Mouse (Mus musculus) thymus, postnatal 0 days (tissue): ENCODE results near the gene Pidd1. TPM values are rescaled to one million over a fixed set of nuclear protein-coding genes. Genes with fewer than 3 reads are reported as not detected.
"Not testable (repeated sequence)": the region's sequence is repeated elsewhere in the genome, so short reads cannot be mapped to it uniquely, and the experiment has no call there.

Experiments used
- DNase-seq: peaks from one replicate; pipeline ENCODE4 v3.0.0-alpha.2; 2015; ENCODE audit warnings: low spot score
- polyA plus RNA-seq: library from polyadenylated mRNA; unstranded; fragments of >200 nt; fragmentation: Nextera tagmentation; extraction: Ambion mirVana; gene quantifications from 2 replicates; pipeline ENCODE4 v1.2.1, GENCODE M21; 2015

Gene Pidd1
- polyA plus RNA-seq, 1 experiment from 2014 or later: 13.2 TPM

DNA sequence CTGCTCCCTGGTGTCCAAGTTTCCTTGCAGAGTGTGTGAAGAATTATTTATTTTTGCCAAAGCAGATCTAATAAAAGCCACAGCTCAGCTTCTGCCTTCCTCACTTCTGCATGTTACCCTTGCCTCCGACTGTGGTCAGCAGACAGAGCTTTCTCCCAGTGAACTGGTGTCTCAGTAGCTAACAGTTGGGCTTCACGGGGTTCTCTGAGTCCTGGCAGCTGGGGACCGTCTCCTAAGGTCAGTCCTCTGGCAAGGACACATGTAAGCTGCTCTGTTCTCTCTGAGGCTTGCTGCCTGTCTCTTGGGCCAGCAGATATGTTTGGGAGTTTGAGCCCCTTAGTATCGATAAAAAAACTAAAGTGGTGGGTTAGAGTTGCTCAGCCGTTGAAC lies 16.2 kb upstream of the Pidd1 start:
- no peak for DNase-seq

DNA sequence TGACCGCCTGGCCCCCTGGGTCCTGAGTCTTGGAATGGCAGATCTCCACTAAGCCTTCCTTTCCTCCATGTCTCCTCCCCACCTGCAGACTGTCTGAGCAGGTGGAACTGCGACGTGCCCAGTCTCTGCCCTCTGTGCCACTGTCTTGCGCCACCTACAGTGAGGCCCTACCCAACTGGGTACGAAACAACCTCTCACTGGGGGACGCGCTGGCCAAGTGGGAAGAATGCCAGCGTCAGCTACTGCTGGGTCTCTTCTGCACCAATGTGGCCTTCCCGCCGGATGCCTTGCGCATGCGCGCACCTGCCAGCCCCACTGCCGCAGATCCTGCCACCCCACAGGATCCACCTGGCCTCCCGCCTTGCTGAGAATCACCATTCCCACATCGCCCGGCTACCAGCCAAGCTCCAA lies 15.5 kb upstream of the Pidd1 start:
- no peak for DNase-seq

DNA sequence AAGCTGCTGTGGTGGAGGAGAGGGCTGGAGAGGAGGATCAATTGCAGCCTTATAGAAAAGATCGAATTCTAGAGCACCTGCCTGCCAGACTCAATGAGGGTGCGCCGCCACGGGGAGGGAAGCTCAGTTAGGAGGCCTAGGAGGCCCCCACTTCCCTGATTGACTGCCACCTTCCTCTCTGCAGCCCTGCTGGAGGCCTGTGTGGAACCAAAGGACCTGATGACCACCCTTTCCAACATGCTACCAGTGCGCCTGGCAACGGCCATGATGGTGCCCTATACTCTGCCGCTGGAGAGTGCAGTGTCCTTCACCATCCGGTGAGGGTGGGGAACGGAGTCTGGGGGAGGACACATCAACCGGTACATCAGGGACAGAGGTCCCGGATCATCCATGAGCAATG lies 14.8 kb upstream of the Pidd1 start:
- DNase-seq: no peak

GRCm38 (mm10) chr7:141457986-141458660 lies 14.3 kb upstream of the Pidd1 start:
- DNase-seq: peak; percentile 40

- no peak for DNase-seq
Measured at GRCm38 (mm10) chr7:141457236-141457635, 13.4 kb upstream of the Pidd1 start.

- no peak for DNase-seq
Measured at GRCm38 (mm10) chr7:141456739-141457138, 12.9 kb upstream of the Pidd1 start.

DNA sequence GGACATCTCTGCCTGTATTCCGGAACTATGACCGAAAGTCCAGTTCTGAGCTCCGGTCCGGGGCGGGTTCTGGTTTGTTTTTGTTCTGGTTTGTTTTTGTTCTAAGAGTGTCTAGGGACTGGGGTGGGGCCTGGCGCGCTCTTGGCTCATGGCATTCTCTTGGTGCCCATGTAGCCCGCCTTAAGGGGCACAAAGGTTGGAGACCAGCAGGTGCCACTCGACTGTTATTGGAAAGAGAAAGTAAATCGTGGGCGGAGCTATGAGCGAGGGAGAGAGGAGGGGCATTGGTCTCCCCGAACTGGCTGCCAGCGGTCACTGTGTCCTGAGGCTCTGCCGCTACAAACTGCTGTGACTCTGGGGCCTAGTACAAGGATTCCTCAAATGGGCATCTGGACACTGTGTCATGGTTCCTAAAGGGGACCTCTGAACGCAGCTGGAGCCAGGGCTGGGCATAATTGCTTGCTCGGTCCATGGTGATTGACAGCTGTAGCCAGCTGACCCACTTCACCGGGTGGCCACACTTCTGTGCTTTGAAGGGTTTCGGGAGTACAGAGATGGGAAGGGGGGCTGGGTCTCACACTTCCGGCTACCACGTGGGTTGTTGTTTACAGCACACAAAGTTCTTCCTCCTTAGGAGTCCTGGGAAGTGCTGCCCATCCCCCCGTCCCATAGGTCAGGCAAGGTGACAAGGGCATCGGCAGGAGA lies 11.9 kb upstream of the Pidd1 start:
- peak; percentile 43 for DNase-seq

GRCm38 (mm10) chr7:141454967-141455551 lies 11.2 kb upstream of the Pidd1 start, which contains the start of gene Pnpla2:
TSS of gene Pnpla2 (plus strand) at chr7:141455198.
- DNase-seq: peak; percentile 93

DNA sequence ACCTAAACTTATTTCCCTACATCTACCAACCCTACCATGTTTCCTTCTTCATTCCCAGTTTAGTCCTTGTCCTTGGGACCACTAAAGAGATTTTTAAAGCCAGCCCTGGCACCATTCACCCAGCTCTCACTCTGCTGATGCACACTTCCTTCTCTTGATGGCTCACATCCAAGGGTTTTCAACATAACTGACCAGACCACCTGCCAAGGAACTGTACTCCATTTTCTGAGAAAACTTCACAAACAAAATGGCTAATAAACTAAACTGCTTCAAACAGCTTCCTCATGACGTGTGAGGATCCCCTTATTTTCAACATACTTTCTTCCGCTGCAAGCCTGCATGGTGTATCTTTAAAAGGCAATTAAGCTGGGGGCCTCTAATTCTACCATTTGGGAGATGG lies 9.8 kb upstream of the Pidd1 start:
- no peak for DNase-seq

- DNase-seq: no peak
Measured at GRCm38 (mm10) chr7:141451928-141452327, 8.1 kb upstream of the Pidd1 start.

- DNase-seq: peak; percentile 94
Measured at GRCm38 (mm10) chr7:141447110-141447991, 3.5 kb upstream of the Pidd1 start, which contains the start of gene Rplp2. TSS of gene Rplp2 (plus strand) at chr7:141447370.

GRCm38 (mm10) chr7:141446374-141446773 lies 2.5 kb upstream of the Pidd1 start:
- DNase-seq: not testable (repeated sequence)

GRCm38 (mm10) chr7:141443081-141443821 lies 574 bp downstream of the Pidd1 start:
- peak; percentile 54 for DNase-seq

DNA sequence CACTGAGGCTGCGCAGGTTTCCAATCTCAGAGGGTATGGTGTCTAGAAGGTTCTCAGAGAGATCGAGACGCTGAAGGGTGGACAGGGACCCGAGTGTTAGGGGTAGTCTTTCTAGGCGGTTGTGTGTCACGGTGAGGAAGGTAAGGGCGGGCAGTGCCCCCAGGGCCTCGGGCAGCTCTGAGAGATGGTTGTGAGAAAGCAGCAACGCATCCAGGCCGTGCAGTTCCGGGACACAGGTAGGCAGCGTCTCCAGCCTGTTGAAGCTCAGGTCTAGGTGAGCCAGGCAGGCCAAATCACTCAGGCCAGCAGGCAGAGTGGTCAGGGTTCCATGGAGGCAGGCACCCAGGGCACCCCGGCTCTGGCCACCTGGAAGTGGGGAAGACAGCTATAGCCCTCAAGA lies 1.6 kb downstream of the Pidd1 start:
- DNase-seq: no peak

DNA sequence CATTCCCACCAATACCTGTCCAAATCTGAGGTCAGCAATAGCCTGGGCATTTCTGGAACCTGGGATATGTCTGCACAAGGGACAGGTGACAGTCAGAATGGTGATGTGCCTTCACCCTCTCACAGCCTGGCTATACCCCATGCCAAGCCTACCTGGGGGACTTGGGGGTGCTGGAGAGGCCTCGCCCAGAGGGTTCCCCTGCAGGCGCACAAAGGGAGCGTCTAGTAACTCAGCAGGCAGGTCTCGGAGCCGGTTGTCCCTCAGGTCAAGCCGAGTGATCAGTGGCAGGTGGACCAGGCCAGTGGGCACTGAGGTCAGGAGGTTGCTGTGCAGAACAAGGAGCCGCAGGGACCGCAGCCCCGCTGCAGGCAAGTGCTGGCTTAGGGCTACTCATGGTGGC lies 2.4 kb downstream of the Pidd1 start:
- no peak for DNase-seq

DNA sequence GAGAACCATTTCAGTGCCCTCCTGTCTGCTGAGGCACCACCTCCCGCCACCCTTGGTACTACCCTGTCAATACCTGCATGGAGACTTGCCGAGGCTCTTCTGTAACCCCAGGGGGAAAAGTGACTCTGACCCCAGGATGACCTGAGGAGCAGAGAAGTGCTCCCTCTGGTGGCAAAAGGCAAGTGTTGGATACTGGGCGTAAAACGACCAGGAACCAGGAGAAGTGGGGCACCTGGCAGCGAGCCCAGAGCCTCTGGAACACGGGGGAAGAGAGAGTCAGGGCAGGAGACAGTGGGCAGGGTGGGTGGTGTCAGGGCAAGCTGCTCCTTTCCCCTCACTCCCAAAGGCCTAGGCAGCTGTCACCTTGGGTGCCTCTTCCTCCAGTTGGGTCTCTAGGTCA lies 3.2 kb downstream of the Pidd1 start:
- peak; percentile 57 for DNase-seq

GRCm38 (mm10) chr7:141439811-141440210 lies 4.0 kb downstream of the Pidd1 start:
- DNase-seq: no peak

DNA sequence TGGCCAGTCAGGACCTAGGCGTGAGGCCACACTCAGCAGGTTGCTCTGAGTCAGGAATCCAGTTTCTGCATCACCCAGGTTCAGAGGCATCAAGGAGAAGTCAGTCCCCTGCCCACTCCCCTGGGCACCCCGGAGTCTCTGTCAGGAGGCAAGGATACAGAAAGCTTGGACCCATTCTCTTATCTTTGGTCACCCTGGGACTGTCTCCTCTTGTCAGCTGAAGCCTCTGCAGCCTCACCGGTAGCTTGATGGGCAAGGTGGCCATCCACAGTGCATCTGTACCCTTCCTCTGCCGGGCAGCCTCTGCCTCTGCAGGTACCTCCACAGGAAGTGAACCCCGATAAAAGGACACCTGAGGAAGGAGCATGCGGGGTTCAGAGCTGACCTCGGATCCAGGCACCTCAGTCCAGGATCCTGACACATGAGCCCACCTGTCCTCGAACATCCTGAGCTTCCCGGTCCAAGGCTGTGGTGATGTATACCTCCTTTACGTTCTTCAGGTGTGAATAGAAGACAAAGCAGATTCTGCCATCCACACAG lies 4.6 kb downstream of the Pidd1 start:
- no peak for DNase-seq

DNA sequence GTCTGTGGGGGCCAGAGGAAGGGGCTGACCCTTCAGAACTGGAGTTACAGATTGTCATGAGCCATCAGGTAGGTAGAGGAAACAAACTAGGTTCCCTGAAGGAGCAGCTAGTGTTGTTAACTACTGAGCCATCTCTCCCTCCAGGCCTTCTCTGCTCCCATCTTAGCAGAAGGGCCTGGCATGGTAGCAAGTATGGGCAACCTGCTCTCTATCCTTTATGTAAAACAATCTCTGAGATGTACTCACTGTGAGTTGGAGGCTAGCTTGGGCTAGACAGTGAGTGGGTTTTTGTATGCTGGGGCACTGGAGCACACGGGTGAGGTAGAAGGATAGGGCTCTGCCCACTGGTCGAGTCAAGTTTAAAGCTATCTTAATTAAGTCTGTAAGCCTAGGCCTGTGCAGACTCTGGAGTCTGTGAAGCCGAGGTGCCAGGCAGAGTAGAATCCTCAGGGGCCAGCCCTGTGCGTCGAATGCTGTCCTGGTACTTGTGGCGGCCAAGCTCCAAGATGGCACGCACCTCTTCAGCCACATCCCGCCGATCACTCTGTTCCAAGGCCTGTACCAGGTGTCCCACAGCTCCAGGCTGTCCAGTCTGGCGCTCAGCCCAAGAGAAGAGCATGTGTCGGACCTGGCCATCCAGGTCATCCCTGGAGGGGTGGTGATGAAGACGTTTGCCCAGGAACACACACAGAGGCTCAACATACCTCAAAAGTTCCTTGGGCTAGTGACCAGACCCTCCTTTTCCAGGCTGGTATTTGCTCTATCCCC lies 5.4 kb downstream of the Pidd1 start:
- no peak for DNase-seq
